Mouse (Mus musculus): ENCODE data around the gene Tnfrsf14.

The Tnfrsf14 gene

DNA sequence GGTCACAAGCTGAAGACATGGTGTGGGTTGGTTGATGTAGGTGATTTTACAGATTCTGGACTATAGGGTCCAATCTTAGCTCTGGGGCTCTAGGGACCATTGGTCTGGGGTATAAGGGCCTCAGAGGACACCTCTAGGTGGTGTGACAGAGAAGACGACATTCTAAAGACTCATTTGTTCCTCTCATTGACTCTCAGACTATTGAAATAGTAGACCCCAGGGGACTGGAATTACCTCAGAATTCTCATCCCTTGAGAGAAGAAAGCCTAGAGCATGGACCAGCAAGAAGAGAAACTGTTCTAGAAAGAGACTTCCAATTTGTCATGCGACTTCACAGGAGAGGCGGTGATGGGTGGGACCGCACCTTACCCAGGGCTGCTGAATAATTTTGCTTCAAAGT is 14.1 kb downstream of the Tnfrsf14 start:
- DNase-seq: no peak

- no peak for DNase-seq
These were observed 14.5 kb downstream of the Tnfrsf14 start for GRCm38 (mm10) chr4:154913845-154914244.

DNA sequence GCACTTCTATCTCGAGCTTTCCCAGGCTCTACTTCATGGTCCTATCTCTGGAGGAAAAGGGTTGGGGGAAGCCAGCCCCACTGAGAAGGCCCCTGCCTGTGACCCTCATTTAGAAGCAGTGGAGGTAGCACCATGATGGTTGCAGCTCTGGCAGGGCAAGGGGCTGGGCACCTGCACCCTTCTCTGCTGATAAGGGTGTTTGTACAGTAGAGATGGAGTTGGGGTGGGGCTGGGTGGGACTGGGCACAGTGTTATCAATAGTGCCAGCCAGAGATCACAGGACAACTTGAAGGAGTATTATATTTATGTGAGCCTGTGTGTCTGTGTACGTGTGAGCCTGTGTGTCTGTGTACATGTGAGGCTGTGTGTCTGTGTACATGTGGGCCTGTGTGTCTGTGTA is 16.7 kb downstream of the Tnfrsf14 start:
- no peak for DNase-seq

DNA sequence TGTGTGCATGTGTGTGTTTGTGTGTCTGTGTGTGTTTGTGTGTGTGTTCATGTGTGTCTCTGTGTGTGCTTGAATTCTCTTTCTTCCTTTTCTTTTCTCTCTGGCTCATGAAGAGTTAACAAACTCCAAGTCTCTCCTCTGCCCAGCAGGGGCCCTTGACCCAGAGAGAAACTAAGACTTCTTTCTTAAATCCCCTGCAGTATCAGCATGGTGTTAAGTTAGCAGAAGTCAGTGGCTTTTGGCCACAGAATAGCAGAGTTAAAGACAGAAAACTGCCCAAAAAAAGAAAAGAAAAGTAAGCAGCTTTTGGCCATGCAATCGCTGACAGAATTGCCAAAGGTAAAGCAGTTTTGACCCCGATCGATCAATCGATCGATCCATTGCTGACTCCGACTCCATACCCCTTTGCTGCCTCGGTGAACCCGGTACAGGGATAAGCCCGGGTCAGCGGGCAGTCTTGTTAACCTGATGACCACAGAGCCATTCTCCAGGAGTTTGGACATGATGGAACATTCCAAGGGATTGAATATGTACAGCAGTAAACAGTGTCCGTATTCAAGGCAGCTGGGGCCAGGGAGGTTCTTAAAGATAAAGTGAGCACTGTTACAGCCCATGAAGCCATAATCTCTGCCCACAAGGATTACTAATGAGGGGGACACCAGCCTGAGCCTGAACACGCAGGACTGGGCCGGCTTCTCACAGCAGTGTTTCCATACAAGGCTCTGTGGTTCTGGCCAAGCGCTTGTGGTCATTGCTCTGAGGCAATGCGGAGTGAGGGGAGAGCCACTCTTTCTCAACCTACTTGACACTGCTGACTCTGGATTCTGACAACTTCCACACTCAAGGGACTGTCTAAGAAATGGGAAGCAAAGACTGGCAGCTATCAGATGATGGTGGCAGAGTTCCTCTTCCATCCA is 17.5 kb downstream of the Tnfrsf14 start:
- no peak for DNase-seq

DNA sequence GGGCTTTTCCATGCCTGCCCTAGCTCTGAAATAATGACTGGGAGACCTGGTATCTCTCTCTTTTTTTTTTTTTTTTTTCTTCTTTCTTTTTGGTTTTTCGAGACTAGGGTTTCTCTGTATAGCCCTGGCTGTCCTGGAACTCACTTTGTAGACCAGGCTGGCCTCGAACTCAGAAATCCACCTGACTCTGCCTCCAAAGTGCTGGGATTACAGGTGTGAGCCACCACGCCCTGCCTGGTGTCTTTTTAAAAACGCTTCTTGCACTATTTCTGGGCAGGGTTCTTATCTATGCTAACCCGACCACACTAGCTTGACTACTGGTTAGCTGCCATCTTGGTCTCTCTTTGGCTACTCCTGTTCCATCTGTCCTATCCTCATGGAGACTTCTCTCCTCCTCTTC is 19.9 kb downstream of the Tnfrsf14 start:
- no peak for DNase-seq

- DNase-seq: peak; percentile 61
These were observed 20.5 kb downstream of the Tnfrsf14 start for GRCm38 (mm10) chr4:154907833-154908232.

DNA sequence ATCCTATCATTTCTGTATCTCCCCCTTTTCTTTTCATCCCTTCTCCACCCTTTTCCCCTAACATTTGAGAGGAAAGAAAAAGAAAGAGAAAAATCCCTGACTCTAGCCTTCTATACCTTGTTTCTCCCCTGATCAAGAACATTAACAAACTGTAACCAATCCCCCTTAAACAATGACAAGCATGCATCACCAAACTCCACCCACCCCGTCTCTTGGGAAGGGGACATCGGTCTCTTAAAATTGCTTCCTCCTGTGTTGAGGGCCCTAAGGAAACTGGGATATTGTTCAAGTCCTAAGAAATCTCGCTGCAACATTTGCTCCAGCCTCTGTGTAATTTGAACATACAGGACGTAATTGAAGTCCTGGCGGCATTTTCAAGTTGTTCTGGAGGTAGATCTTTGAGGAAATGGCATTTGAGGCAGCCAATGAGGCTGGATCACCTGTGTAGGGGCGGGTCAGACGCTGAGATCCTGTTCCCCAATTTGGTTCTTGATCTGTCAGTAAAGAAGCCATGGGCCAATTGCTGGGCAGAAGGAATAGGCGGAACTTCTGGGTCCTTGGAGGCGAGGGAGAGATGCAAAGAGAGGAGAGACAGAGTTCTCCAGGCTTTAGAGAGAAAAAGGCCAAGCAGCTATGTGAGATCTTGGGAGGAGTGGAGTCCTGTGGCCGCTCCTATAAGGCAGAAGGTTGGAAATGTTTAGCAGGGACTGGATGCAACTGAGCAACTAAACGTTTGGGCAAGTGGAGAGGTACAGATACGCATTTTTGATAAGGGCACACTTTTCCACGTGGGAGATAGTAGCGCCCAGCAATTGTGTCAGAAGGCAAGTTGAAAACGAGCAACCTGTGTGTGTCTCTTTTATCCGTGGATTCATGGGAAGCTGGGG is 23.9 kb downstream of the Tnfrsf14 start:
- peak; percentile 86 for DNase-seq

- DNase-seq: no peak
These were observed 26.0 kb downstream of the Tnfrsf14 start for GRCm38 (mm10) chr4:154902371-154902770.

- peak; percentile 91 for DNase-seq
These were observed 29.6 kb downstream of the Tnfrsf14 start, which contains the start of gene Fam213b for GRCm38 (mm10) chr4:154898506-154899446. TSS of gene Fam213b (minus strand) at chr4:154899135.

DNA sequence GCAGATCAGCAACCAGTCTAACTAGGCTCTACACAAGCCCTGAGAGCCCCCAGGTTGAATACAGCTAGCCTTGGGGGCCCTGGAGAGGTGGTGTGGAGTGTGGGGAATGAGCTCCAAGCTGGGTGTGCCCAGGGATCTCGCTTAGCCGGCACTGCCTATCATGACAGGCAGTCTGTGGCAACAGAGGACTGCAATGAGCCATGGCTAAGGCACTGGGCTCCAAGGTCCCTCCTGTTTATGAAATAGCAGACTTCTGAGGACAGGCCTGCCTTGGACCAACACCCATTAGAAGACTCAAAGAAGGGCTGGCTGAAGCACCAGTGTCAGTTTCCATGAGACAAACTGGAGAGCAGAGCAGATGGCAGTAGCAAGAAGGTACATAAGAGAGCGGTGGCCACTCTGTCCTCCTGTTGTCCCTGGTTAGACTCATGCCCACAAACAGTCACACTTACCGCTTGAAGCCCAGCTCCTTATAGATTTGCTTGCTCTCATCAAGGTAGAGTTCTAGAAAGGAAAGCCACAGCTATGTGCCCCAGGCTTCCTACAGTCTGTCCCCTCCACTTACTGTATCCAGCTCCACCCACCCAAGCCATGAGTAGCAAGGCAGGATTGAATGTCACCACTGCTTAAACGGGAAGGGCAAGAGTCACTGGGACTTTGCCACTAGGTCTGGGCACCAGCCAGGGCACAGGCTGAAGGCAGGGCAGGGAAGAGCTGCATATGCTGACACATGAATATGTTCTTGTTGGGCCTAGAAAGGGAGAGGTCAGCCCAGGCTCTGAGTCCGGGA is 30.5 kb downstream of the Tnfrsf14 start:
- DNase-seq: peak; percentile 58

DNA sequence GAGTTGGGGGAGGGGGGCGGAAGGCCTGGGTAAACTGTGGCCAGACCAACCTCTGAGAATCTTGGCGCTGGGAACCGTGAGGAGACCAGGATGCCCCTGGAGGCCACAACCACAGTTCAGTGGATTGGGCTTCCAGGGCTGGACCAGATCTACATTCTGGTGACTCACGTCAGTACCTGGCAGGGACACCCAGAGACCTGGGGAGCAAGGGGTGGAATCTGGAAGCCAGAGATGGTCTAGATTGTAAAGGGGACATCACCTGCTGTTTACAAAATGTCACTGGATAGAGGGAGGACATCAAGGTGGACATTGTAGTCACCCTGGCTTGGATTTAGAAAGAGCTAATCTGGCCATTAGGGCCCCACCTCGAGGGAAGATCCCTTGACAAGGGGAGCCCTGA is 32.8 kb downstream of the Tnfrsf14 start:
- peak; percentile 39 for DNase-seq

DNA sequence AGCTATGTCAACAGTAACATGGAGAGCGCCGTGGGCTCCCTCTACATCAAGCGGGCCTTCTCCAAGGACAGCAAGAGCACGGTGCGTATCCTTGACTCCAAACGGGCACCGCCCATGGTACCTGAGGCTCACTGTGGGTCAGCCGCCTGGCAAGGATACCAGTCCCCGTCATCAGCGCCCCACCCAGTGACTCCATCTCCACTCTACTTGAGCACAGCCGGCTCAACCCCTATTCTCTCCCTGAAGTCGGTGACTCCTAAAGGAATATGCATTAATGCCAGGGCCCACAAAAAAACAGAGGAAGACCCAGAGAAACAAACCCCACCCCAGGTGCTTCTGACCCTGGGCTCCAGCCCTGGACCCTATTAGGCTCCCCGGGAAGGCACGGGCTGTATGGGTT is 37.5 kb downstream of the Tnfrsf14 start:
- no peak for DNase-seq

- peak; percentile 58 for DNase-seq
These were observed 40.6 kb downstream of the Tnfrsf14 start for GRCm38 (mm10) chr4:154887593-154888250.

- peak; percentile 79 for DNase-seq
These were observed 41.3 kb downstream of the Tnfrsf14 start for GRCm38 (mm10) chr4:154886876-154887592.

GRCm38 (mm10) chr4:154885416-154885815 is 42.9 kb downstream of the Tnfrsf14 start:
- DNase-seq: no peak

DNA sequence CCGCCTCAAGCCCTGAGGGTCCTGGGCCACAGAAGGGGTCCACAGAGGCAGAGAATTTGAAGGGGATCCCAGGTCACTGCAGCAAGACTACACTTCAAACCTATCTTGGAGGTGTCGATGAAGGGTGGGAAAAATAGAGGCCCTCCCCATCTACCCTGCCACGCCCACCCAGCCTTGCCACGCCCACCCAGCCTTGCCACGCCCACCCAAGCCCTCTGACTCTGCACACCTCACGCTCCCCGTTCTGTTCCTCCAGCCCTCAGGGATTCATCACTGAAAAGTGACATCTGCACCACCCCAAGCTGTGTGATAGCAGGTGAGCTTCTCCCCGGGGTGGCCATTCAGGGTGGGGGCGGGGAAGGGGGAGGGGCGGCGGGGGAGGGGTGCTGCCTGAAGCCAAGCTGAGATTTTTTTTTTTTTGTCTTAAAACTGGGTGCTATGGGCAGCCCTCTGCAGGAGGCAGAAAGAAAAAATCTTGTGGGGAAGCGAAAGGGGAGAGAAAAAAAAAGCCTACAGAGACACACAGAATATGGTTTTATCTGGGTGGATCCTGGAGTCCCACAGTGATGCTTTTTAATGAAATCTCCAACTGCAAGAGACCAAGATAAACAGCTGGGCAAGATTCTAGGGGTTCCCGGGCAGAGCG is 46.2 kb downstream of the Tnfrsf14 start:
- DNase-seq: no peak

- no peak for DNase-seq
These were observed 47.6 kb downstream of the Tnfrsf14 start for GRCm38 (mm10) chr4:154880730-154881129.

DNA sequence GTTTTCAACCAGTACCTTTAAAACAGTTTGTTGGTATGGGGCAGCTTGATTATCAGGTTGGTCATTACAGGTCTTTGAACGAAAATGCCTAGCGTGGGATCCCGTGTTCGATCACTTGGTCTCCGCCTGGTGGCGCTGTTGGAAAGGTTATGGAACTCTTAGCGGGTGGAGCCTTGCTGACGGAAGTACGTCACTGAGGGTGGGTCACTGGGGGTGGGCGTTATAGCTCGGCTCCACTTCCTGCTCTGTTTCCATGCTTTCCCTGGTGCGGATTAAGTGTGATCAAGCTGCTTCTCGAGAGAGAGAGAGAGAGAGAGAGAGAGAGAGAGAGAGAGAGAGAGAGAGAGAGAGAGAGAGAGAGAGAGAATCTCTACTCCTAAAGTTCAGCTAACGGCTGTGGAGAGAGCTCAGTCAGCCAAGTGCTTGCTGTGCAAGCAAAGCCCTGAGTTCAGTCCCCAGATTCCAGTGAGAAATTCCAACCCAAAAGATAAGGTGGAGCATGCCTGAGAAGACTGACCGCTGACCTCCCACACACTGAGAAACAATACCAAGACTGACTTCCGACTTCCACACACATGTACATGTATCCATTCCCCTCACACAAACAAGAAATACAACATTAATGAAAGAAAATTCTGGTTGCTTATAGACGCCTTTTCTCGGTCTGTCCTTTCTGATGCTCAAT is 50.4 kb downstream of the Tnfrsf14 start:
- peak; percentile 89 for DNase-seq

DNA sequence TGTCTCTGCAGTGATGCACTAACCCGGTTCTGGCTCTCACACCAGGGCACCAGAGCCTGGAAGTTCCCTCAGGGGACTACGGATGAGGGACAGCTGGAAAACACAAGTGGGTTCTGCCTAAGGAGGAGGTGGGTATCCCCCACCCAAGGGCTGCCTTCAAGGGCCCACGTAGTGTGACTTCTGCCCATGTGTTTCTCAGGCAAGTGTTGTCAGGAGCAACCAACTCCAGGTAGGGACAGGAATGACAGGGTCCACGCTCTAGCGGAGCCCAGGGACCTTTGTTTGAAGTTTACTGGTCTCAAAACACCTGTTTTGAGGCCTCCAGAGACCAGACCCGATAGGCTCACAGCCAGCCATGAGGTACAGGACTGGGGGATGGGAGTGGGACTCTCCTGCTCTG is 55.2 kb downstream of the Tnfrsf14 start:
- peak; percentile 17 for DNase-seq
